Mouse (Mus musculus) midbrain, embryonic 14.5 days (tissue): ENCODE measurements around the gene Timm10. TPM values are rescaled to one million over a fixed set of nuclear protein-coding genes. Genes with fewer than 3 reads are reported as not detected.
A peak's percentile ranks its signal among the peaks of the same experiment; 100 is the strongest.

Experiments
- ATAC-seq: fragments of 200-750 bp; cut with Nextera tagmentation; 2 replicates; pipeline ENCODE4 v1.8.0; 2017; ENCODE audit warnings: moderate number of reproducible peaks, moderate library complexity; ENCODE audit not compliant: low FRiP score, low TSS enrichment
- DNase-seq: peaks from one replicate; pipeline ENCODE4 v3.0.0-alpha.2; 2015
- H3K27ac ChIP-seq: fragments of 300-500 bp; sonication (generic); replicated peaks from 2 replicates; pipeline ENCODE4 v1.5.1; 2014; ENCODE audit warnings: mild to moderate bottlenecking, low read depth, low read length, moderate library complexity
- H3K27me3 ChIP-seq: fragments of 300-500 bp; sonication (generic); 2 replicates; pipeline ENCODE4 v1.6.1; 2014; ENCODE audit warnings: low read length, control low read depth, mixed read lengths; ENCODE audit not compliant: control insufficient read depth, insufficient read depth
- H3K36me3 ChIP-seq: fragments of 300-500 bp; sonication (generic); 2 replicates; pipeline ENCODE4 v1.6.1; 2014; ENCODE audit warnings: low read length, control low read depth; ENCODE audit not compliant: control insufficient read depth, insufficient read depth
- H3K4me1 ChIP-seq: fragments of 300-500 bp; sonication (generic); 2 replicates; pipeline ENCODE4 v1.6.1; 2014; ENCODE audit warnings: mild to moderate bottlenecking, antibody characterized with exemption, low read length, control low read depth; ENCODE audit not compliant: control insufficient read depth, insufficient read depth
- H3K4me2 ChIP-seq: fragments of 300-500 bp; sonication (generic); 2 replicates; pipeline ENCODE4 v1.6.1; 2014; ENCODE audit warnings: mild to moderate bottlenecking, low read length, moderate library complexity
- H3K4me3 ChIP-seq: fragments of 300-500 bp; sonication (generic); replicated peaks from 2 replicates; pipeline ENCODE4 v1.5.1; 2014; ENCODE audit warnings: low read depth, low read length
- H3K9ac ChIP-seq: fragments of 300-500 bp; sonication (generic); replicated peaks from 2 replicates; pipeline ENCODE4 v1.6.1; 2014; ENCODE audit warnings: mild to moderate bottlenecking, low read length, moderate library complexity
- H3K9me3 ChIP-seq: fragments of 300-500 bp; sonication (generic); 2 replicates; pipeline ENCODE4 v1.6.1; 2016; ENCODE audit warnings: low read length, control low read depth, mixed read lengths; ENCODE audit not compliant: control insufficient read depth
- WGBS: fragments of 180-500 bp; shearing (Covaris S2); extraction: QIAGEN DNeasy Blood & Tissue Kit; methylation state at CpG from one replicate; pipeline ENCODE4 v1.1.7; 2014; 5-methylcytosine and 5-hydroxymethylcytosine counted together
- polyA plus RNA-seq: library from polyadenylated mRNA; unstranded; fragments of >200 nt; fragmentation: Nextera tagmentation; extraction: Ambion mirVana; gene quantifications from 2 replicates; pipeline ENCODE4 v1.2.1, GENCODE M21; 2014

The Timm10 gene
- polyA plus RNA-seq, 1 experiment from 2014 or later: 58.6 TPM

DNA sequence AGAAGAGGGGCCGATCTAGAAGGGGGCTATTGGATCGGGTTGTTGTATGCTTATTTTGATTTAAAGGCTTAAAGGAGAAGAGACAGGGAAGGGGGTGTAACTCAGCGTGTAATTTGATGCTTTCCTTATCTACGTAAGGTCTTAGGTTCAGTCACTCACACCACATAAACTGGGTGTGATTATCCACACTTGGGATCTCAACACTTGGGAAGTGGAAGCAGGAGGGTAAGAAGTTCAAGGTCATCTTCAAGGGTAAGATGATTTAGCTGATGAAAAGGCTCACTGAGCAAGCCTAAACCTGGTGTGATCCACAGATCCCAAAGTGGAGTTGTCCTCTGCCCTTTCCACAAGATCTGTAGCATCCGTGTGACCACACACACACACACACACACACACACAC is 20.3 kb upstream of the Timm10 start:
- H3K36me3 ChIP-seq: no peaks in the 10 kb centered on the region
- no peak overlapping the region for H3K9ac ChIP-seq
- H3K4me1 ChIP-seq: no peaks in the 10 kb centered on the region
- no peak for DNase-seq
- H3K9me3 ChIP-seq: no peaks in the 10 kb centered on the region
- ATAC-seq: no peak
- no peak overlapping the region for H3K4me3 ChIP-seq
- H3K27me3 ChIP-seq: no peaks in the 10 kb centered on the region
- no peak overlapping the region for H3K4me2 ChIP-seq
- 79% methylated on average over 5 of the region's 5 CpGs for WGBS
- H3K27ac ChIP-seq: no peak overlapping the region

DNA sequence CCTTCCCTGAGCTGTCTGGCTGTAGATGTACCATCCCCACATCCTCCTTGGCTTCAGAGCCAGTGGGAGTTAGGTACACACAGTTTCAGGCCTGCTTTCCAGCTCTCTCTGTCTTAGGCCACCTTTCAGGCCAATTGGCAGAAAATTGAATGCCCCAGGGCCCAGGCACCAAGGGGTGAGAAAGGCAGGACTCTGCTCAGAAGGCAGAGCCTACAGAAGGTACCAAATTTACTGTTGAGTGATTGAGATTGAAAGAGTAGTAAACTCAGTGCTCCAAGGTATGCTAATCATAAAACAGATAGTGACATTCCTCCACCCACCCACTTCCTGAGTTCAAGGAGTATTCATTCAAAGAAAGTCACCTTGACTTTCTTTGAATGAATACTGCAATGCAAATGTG is 17.5 kb upstream of the Timm10 start:
- no peak for ATAC-seq
- no peak for DNase-seq
- Histone ChIP-seq H3K27me3 (no peaks in the 10 kb centered on the region), H3K9me3 (no peaks in the 10 kb centered on the region), H3K4me2 (no peak overlapping the region), H3K27ac (no peak overlapping the region), H3K4me1 (no peaks in the 10 kb centered on the region), H3K4me3 (no peak overlapping the region), H3K36me3 (no peaks in the 10 kb centered on the region), H3K9ac (no peak overlapping the region)

DNA sequence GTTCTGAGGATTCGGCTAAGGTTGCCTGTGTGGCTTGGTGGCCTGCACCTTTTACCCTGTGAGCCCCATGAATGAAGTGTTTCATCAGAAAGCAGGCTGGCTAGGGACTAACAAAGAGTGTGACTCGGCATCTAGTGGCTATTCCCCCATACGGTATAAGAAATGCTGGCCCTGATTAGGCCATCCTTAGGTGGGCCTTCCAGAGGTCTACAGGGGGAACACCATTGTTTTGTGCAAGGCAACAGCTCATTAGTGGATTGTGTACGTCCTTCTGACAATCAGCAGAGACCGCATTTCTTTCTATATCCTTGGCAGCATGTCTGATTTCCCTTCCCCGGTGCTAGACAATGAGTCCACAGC is 16.3 kb upstream of the Timm10 start:
- Histone ChIP-seq H3K4me3 (no peak overlapping the region), H3K27me3 (no peaks in the 10 kb centered on the region), H3K9ac (no peak overlapping the region), H3K9me3 (no peaks in the 10 kb centered on the region), H3K4me1 (no peaks in the 10 kb centered on the region), H3K27ac (no peak overlapping the region), H3K4me2 (no peak overlapping the region; the same call in 1 of the 2 replicates), H3K36me3 (no peaks in the 10 kb centered on the region)
- WGBS: 79% methylated on average over 6 of the region's 6 CpGs
- DNase-seq (no peak), ATAC-seq (0 out of 2 replicates have a peak, but pooled peaks have one; percentile 12)

DNA sequence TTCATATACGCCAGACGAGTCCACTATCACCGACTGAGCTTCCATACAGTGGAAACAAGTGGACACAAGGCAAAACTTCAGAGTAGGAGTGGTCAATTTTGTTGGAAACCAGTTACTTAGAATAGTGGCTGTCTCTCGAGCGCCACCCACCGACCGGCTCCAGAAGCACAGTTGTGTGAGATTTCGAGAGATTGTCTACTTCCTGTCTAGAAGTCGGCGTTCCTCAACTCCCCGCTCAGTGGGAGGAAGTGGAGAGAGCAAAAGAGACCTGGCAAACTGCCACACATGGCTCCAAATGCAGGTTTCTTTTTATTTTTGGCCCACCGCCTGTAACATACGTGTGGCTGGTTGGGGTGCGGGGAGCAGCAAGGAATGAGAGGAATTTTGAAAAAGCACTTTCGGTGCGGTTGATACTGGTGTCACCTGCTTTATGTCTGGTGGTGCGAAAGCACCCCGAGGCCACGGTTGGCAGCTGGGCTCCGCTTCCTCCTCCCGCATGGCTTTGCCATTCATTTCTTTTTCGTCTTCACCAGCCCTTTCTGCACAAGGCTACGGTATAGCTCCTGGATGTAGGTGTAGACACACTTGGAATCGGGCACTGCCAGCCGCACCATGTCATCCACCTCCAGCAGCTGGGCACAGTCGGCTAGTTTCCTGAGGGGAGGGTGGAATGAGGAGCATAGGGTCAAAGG is 15.8 kb upstream of the Timm10 start:
- H3K27ac ChIP-seq: no peak overlapping the region
- no peak overlapping the region for H3K9ac ChIP-seq
- H3K4me3 ChIP-seq: no peak overlapping the region
- H3K27me3 ChIP-seq: no peaks in the 10 kb centered on the region
- H3K9me3 ChIP-seq: no peaks in the 10 kb centered on the region
- ATAC-seq (peak; percentile 46; the same call in 1 of the 2 replicates), DNase-seq (peak; percentile 81)
- 45% methylated on average over 26 of the region's 26 CpGs for WGBS
- no peaks in the 10 kb centered on the region for H3K4me1 ChIP-seq
- H3K4me2 ChIP-seq: peak overlapping the region; percentile 40
- no peaks in the 10 kb centered on the region for H3K36me3 ChIP-seq

DNA sequence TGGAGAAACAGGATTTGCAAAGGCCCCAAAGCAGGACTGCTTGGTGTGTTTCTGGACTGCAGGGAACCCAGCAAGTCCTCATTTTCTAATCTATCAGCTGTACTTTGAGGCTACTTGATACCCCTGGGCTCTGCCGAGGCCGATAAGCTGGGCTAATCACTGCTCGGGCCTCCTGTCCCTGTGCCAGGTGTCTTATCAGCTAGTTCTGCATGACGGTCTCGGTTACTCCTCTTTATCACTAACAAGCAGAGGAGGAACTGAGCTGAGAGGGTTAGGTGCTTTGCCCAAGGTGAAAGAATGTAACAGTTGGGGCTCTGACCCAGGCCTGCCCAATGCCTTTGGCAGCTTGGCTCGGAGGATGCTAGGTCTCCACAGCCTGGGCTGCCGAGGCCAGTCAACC is 14.9 kb upstream of the Timm10 start:
- WGBS: 86% methylated on average over 7 of the region's 7 CpGs
- Histone ChIP-seq H3K4me2 (no peak overlapping the region), H3K27ac (no peak overlapping the region), H3K4me1 (no peaks in the 10 kb centered on the region), H3K9me3 (no peaks in the 10 kb centered on the region), H3K4me3 (no peak overlapping the region), H3K27me3 (no peaks in the 10 kb centered on the region), H3K36me3 (no peaks in the 10 kb centered on the region), H3K9ac (no peak overlapping the region)
- no peak for DNase-seq
- no peak for ATAC-seq

DNA sequence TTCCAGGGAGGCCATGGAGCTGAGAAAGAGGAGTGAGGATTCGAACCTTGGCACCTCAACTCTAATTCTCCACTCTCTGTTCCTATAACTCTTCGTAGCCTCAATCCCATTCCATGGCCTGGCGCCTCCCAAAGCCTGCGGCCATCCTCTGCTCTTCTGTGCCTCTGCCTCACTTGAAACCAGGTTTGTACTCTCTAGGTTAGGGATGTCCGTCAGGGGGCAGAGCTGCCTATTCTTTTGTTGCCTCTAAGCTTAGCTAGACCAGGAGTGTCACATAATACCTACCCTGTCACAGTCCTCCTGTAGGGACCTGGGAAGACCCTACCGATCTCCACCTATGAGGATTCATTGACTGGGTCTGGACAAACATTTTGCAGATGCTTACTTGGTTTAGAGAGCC is 14.1 kb upstream of the Timm10 start:
- ATAC-seq (no peak), DNase-seq (no peak)
- Histone ChIP-seq H3K9me3 (no peaks in the 10 kb centered on the region), H3K27ac (no peak overlapping the region), H3K27me3 (no peaks in the 10 kb centered on the region), H3K9ac (no peak overlapping the region), H3K4me3 (no peak overlapping the region), H3K4me1 (no peaks in the 10 kb centered on the region), H3K4me2 (no peak overlapping the region), H3K36me3 (no peaks in the 10 kb centered on the region)
- 70% methylated on average over 6 of the region's 6 CpGs for WGBS

DNA sequence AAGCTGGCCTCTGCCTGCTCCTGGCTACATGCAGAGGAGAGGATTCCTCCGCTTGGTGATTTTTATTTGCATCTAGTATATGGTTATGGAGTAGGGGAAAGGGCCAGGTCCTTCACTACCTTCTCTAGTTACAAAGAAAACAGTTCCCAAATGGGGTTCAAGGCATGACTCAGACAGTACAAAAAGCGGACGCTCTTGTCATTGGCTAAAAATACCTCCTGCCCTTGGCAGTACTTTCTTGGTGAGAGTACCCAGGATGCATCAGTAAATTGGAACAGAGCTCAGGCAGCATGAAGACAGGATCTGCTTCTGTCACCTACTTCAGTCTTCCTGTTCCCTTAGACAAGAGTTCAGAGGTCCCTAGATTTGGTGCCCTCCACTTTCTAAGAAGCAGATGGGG is 6.9 kb upstream of the Timm10 start:
- Histone ChIP-seq H3K27me3 (peaks cover 4% of the 10 kb centered on the region; the same call in 1 of the 2 replicates), H3K36me3 (no peaks in the 10 kb centered on the region), H3K27ac (no peak overlapping the region), H3K4me3 (no peak overlapping the region), H3K4me1 (no peaks in the 10 kb centered on the region), H3K4me2 (no peak overlapping the region), H3K9me3 (no peaks in the 10 kb centered on the region), H3K9ac (no peak overlapping the region)
- ATAC-seq (no peak), DNase-seq (no peak)
- WGBS: 76% methylated on average over 3 of the region's 3 CpGs

DNA sequence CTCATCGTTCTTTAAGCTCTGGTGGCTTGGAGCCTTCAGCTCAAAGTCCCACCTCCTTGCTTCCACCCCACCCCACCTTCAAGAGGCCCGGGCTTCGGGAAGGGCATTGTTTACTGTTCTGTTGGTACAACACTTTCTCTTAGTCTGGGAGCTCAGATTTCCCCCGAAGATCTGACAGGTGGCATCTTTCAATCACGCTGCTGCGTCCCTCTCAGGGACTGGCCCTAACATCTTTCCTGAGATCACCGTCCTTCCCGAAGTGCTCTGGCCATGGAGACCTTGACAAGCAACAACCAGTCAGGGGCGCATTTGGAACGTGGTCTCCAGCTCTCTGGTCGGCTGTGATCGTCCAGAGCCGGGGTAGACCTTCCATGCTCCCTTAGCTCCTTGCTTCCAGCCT is 4.2 kb upstream of the Timm10 start, which contains the start of gene Smtnl1:
TSS of gene Smtnl1 (minus strand) at position 101 of the 400 bp plus-strand sequence.
- H3K4me1 ChIP-seq: peaks cover 1% of the 10 kb centered on the region
- WGBS: 69% methylated on average over 13 of the region's 13 CpGs

DNA sequence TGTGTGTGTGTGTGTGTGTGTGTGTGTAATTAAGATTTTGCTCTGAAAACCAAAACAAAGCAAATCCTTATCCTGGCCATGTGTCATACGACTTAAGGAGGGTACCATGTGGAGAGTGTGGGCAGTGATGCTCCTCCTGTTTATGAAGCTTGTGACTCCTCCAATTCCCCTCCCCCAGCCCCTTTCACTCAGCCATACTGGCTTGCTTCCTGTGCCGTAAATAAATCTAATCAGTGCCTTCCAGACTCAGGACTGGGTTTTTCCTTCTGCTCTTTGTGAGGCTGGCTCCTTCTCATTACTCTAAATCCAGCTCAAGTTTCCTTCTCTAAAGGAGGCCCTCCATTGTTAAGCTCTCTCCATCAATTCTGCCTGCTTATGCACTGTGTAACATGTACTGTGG is 3.6 kb upstream of the Timm10 start:
- Histone ChIP-seq H3K4me3 (no peak overlapping the region), H3K9ac (no peak overlapping the region), H3K9me3 (no peaks in the 10 kb centered on the region), H3K4me2 (no peak overlapping the region), H3K27me3 (peaks cover 4% of the 10 kb centered on the region; the same call in 1 of the 2 replicates), H3K4me1 (peaks cover 7% of the 10 kb centered on the region), H3K27ac (no peak overlapping the region), H3K36me3 (no peaks in the 10 kb centered on the region)
- WGBS: 62% methylated on average over 2 of the region's 2 CpGs
- DNase-seq (no peak), ATAC-seq (no peak)

More for the DNA sequence above, 4.2 kb upstream of the Timm10 start, which contains the start of gene Smtnl1:
- H3K27me3 ChIP-seq: peaks cover 4% of the 10 kb centered on the region; the same call in 1 of the 2 replicates
- no peak within 1 kb of the TSS for H3K4me3 ChIP-seq
- no peaks in the 10 kb centered on the region for H3K36me3 ChIP-seq
- no peak for ATAC-seq
- no peak within 1 kb of the TSS for H3K27ac ChIP-seq
- no peak within 1 kb of the TSS for H3K4me2 ChIP-seq
- DNase-seq: no peak
- no peaks in the 10 kb centered on the region for H3K9me3 ChIP-seq
- H3K9ac ChIP-seq: no peak within 1 kb of the TSS
